Mouse (Mus musculus) small intestine, adult 2 months (tissue): ENCODE measurements at regions not wholly inside any gene's neighbourhood (a gene's known extent, or its start where the extent isn't known, plus 50 kb on each side); places are given as distances from the start of the nearest gene placed in this dataset.

Experiments
- H3K27ac ChIP-seq: fragments of 200-500 bp; 2 replicates; pipeline ENCODE4 v1.5.1; 2012; ENCODE audit warnings: low read depth, low read length, control low read depth, inconsistent platforms; ENCODE audit not compliant: insufficient read depth
- H3K27me3 ChIP-seq: fragments of 200-500 bp; 2 replicates; pipeline ENCODE4 v1.6.1; 2012; ENCODE audit warnings: mild to moderate bottlenecking, moderate library complexity, low read length, inconsistent platforms; ENCODE audit not compliant: control insufficient read depth, insufficient read depth
- H3K36me3 ChIP-seq: fragments of 200-500 bp; 2 replicates; pipeline ENCODE4 v1.6.1; 2012; ENCODE audit warnings: mild to moderate bottlenecking, low read length, control low read depth, inconsistent platforms; ENCODE audit not compliant: control insufficient read depth, insufficient read depth
- H3K4me1 ChIP-seq: fragments of 200-500 bp; 2 replicates; pipeline ENCODE4 v1.6.1; 2012; ENCODE audit warnings: low read length, inconsistent platforms, mixed read lengths; ENCODE audit not compliant: control insufficient read depth, insufficient read depth, insufficient read length
- H3K4me3 ChIP-seq: fragments of 200-500 bp; 2 replicates; pipeline ENCODE4 v1.5.1; 2012; ENCODE audit warnings: low read depth, mild to moderate bottlenecking, control low read depth, inconsistent platforms, low read length, moderate library complexity
- CTCF ChIP-seq: fragments of 200-500 bp; IDR thresholded peaks from 2 replicates; pipeline ENCODE4 v1.5.1; 2012; ENCODE audit warnings: low read depth, mild to moderate bottlenecking, control low read depth, inconsistent platforms, low read length, moderate library complexity, mixed read lengths; ENCODE audit not compliant: insufficient replicate concordance, insufficient read length; ENCODE audit errors: extremely low read depth
- POLR2A ChIP-seq: fragments of 200-500 bp; IDR thresholded peaks from 2 replicates; pipeline ENCODE4 v1.6.1; 2012; ENCODE audit warnings: low read depth, mild to moderate bottlenecking, control low read depth, inconsistent platforms, low read length, moderate library complexity
- WGBS: fragments of 180-500 bp; shearing (Covaris S2); methylation state at CpG from one replicate; pipeline ENCODE4 v1.1.7; 2018; 5-methylcytosine and 5-hydroxymethylcytosine counted together

DNA sequence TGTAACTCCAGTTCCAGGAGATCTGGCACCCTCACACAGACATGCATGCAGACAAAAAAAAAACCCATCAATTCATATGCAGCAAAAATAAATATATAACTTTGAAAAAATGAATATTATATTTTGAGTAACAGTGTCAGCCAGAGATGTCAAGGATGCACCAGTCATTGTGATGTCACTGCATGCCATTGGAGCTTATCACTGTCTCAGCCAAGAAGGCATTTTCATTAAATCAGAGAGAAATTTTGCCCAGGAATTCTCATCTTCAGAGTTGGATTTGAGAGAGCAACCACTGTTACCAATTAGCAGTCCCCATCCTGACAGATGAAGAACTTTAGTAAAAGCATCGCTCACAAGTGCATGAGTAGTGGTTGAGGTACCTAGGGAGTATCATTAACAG lies 79.0 kb upstream of the Lpar1 start:
- no peaks in the 10 kb centered on the region for H3K27me3 ChIP-seq
- H3K4me3 ChIP-seq, result no peak overlapping the region
- H3K27ac ChIP-seq, result no peak overlapping the region
- TF ChIP-seq POLR2A, result no peak
- no peak for TF ChIP-seq CTCF
- H3K4me1 ChIP-seq, result no peaks in the 10 kb centered on the region
- no peaks in the 10 kb centered on the region for H3K36me3 ChIP-seq
- WGBS, result 98% methylated on average over 1 of the region's 1 CpGs

DNA sequence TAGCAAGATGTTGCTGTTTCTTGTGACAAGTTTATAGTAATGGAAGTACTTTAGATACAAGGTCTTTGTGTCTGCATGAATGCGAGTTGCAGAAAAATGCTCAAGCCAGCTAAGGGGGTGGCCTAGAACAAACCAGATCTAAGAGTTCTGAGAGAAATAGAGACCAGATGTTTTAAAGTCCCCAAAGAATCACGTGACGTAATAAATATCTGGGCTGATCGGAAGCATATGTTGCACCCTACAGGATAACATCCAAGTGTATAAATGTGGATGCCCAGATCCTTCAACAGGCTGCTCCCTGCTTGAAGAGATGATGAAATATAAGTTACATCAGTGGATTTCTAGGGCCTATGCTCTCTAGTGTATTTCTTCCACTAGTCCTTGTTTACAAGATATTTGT lies 77.7 kb upstream of the Lpar1 start:
- TF ChIP-seq POLR2A (no peak), CTCF (no peak)
- Histone ChIP-seq H3K4me3 (no peak overlapping the region), H3K36me3 (no peaks in the 10 kb centered on the region), H3K27me3 (no peaks in the 10 kb centered on the region), H3K27ac (no peak overlapping the region), H3K4me1 (no peaks in the 10 kb centered on the region)
- 78% methylated on average over 4 of the region's 4 CpGs for WGBS

DNA sequence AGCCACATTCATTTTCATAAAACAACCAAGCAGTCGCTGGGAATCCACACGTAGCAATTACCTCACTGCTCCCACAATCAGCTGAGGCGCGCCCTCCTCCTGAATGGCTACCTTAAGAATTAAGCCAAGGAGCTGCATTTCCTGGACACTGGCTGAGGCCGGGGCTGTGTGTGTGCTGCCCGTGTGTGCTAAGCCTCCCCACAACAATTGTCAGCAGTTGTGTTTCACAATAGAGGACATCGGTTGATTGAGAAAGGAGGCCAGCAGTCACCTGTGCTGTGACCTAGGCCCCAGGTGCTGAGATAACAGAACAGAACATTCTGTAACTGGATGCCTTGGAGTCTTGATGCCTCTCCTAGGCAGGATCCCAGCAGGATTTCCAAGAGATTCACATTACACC lies 73.3 kb upstream of the Lpar1 start:
- TF ChIP-seq CTCF, result no peak
- TF ChIP-seq POLR2A, result no peak
- no peak overlapping the region for H3K4me3 ChIP-seq
- H3K27me3 ChIP-seq, result no peaks in the 10 kb centered on the region
- 37% methylated on average over 7 of the region's 7 CpGs for WGBS
- no peaks in the 10 kb centered on the region for H3K36me3 ChIP-seq
- no peak overlapping the region for H3K27ac ChIP-seq
- H3K4me1 ChIP-seq, result no peaks in the 10 kb centered on the region

DNA sequence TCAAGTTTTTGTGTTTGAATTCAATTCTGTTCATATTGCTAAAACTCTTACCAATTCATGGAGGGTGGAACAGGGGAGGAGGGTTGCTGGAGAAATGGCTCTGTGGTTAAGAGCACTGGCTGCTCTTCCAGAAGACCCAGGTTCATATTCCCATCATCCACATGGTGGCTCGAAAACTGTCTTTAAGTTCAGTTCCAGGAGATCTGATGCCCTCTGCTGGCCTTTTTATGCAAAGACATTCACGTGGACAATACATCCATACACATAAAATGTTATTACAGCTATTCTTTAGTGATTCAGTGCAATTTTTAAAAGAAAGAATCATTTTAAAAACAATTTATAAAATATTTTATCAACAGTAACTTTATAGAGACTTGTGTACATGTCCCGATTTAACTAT lies 70.4 kb upstream of the Lpar1 start:
- H3K27ac ChIP-seq, result no peak overlapping the region
- no peak overlapping the region for H3K4me3 ChIP-seq
- H3K4me1 ChIP-seq, result no peaks in the 10 kb centered on the region
- TF ChIP-seq POLR2A, result no peak
- TF ChIP-seq CTCF, result peak; percentile 36; the same call in 1 of the 2 replicates
- no peaks in the 10 kb centered on the region for H3K27me3 ChIP-seq
- WGBS, result 84% methylated on average over 3 of the region's 3 CpGs
- no peaks in the 10 kb centered on the region for H3K36me3 ChIP-seq

DNA sequence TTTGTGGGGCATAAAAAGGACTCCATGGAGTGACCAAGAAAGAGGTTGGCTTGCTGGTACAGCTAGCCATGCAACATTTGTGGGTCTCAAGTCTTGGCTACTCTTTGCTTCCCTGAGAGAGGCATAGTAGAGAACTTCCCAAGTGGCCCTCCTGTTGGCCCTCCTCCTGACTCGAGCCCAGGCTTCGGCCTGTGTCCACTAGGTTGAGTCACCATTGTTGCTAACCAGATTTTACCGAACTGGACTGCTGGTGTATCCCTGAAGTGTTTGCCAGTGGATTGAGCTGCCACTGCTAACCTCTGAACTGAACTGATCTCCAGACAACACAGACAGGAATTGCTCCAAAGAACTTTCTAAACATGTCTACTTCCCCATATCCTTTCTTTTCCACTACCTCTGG lies 66.9 kb upstream of the Lpar1 start:
- no peaks in the 10 kb centered on the region for H3K4me1 ChIP-seq
- H3K27ac ChIP-seq, result no peak overlapping the region
- TF ChIP-seq POLR2A (no peak), CTCF (no peak)
- H3K36me3 ChIP-seq, result no peaks in the 10 kb centered on the region
- WGBS, result 83% methylated on average over 3 of the region's 3 CpGs
- H3K27me3 ChIP-seq, result no peaks in the 10 kb centered on the region
- no peak overlapping the region for H3K4me3 ChIP-seq

DNA sequence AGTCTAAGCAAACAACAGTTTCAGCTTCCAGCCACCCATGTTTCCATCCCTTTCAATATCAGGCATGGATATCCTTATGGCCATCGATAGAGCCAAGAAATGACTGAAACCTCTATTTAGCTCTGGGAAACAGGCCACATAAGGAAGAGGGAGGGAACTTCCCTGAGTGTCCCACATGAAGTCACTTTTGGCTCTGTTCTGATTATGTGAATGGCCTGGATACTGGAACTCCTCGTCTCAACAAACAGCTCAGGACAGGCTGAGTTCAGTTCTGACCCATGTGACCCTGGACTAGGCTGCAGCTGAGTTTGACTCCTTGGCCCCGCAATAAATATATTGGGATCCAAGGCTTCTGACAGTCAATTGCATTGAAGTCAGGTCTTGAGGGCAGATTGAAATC lies 63.6 kb upstream of the Lpar1 start:
- no peak overlapping the region for H3K4me3 ChIP-seq
- no peak overlapping the region for H3K27ac ChIP-seq
- H3K27me3 ChIP-seq, result no peaks in the 10 kb centered on the region
- no peaks in the 10 kb centered on the region for H3K36me3 ChIP-seq
- WGBS, result 74% methylated on average over 3 of the region's 3 CpGs
- H3K4me1 ChIP-seq, result no peaks in the 10 kb centered on the region
- TF ChIP-seq CTCF (no peak), POLR2A (no peak)

DNA sequence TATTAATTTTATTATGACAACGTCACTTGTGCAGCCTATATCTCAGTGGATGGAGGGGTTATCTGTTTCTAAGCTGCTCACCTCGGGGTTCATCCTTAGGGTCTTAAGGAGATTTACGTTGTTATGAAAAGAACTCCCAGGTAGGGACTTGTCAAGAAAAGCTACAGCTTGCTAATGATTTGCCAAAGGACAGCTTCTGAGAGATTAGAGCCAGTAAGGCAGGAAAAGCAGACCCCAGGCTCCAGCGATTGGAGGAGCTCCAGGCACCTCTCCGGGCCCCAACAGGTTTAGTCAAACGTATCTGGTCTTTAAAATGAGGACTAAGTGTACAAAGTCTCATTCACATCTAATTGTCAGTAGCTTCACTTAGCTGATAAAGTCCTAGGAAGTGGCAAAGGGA lies 59.8 kb upstream of the Lpar1 start:
- Histone ChIP-seq H3K4me1 (no peaks in the 10 kb centered on the region), H3K27ac (no peak overlapping the region), H3K4me3 (no peak overlapping the region), H3K36me3 (no peaks in the 10 kb centered on the region), H3K27me3 (no peaks in the 10 kb centered on the region)
- no peak for TF ChIP-seq POLR2A
- TF ChIP-seq CTCF, result no peak
- WGBS, result 48% methylated on average over 6 of the region's 6 CpGs

DNA sequence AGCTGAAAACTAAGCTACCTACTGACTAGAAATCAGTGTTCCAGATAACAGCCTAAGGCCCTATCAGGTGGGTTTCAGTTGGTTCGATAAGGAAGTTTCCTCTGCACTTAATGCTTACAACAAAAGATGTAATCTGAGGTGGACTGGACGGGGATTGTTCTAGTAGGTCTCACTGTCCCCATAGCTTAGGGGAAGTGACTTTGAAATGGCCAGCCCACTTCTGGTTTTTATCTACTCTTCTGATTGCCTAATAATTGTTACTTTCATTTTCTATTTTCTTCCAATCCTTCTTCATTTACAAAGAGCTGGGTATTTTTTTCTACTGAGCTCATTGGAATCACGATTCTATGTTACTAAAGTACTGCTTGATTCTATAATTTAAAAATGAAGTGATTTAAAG lies 59.3 kb upstream of the Lpar1 start:
- TF ChIP-seq CTCF (no peak), POLR2A (no peak)
- H3K27ac ChIP-seq, result no peak overlapping the region
- no peak overlapping the region for H3K4me3 ChIP-seq
- 20% methylated on average over 3 of the region's 3 CpGs for WGBS
- no peaks in the 10 kb centered on the region for H3K27me3 ChIP-seq
- no peaks in the 10 kb centered on the region for H3K36me3 ChIP-seq
- no peaks in the 10 kb centered on the region for H3K4me1 ChIP-seq
